Mouse (Mus musculus) olfactory bulb, adult 2 months (tissue): ENCODE measurements around the gene B3gnt8.

ENCODE experiments used
- CTCF ChIP-seq: fragments of 200-500 bp; IDR thresholded peaks from 2 replicates; pipeline ENCODE4 v1.5.1; 2012; ENCODE audit warnings: low read depth, mild to moderate bottlenecking, low read length, moderate library complexity; ENCODE audit not compliant: insufficient read depth
- POLR2A ChIP-seq: fragments of 200-500 bp; IDR thresholded peaks from 2 replicates; pipeline ENCODE4 v1.6.1; 2012; ENCODE audit warnings: mild to moderate bottlenecking, low read depth, low read length, moderate library complexity; ENCODE audit not compliant: insufficient read depth

GRCm38 (mm10) chr7:25632679-25633078 lies 6.2 kb downstream of the B3gnt8 start:
- TF ChIP-seq CTCF (no peak), POLR2A (no peak)
